ENCODE assay signal across 19 mouse cellular contexts in the genomic region with DNA sequence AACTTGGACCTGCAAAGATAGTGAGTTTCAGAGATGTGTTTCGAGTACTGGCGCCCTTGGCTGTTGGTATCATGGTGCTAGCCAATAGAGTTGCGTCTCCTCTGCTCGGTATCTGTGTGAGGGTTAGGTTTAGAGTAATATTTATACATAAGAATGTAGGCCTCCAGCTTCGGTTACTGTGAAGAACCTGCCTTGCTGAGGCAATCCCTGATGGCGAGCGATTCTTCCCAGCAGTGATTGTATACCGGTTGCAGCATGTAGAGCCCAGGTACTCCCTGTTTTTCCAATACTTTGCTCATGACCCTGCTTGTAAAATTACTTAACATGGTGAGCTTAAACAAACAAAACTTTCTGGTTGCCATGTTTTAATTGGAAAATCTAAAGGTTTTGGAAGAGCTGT. TPM values are rescaled to one million over a fixed set of nuclear protein-coding genes. Genes with fewer than 3 reads are reported as not detected.
DNase-seq lines count a peak whose midpoint lies in the region; ATAC-seq and TF ChIP-seq lines count a peak whose summit lies in the region.
"Had no signal": no experiment of that assay in that cellular context is flagged by ENCODE, and none has a peak within 500 bp of the region (broad histone marks: within the 10 kb centered on the region; RNA-seq: fewer than 3 reads in every experiment).

No protein-coding gene starts in this region.

- 92% methylated on average over 8 of the region's 8 CpGs for WGBS in forebrain, embryonic 13.5 days
- 95% methylated on average over 8 of the region's 8 CpGs for WGBS in forebrain, embryonic 11.5 days
- WGBS in hindbrain, embryonic 13.5 days: 94% methylated on average over 8 of the region's 8 CpGs
- WGBS in hindbrain, postnatal 0 days: 92% methylated on average over 8 of the region's 8 CpGs
- 90% methylated on average over 8 of the region's 8 CpGs for WGBS in liver, postnatal 0 days (ENCODE audit: insufficient replicate concordance)

- H3K9ac ChIP-seq in forebrain, embryonic 13.5 days: no peak overlapping the region
- H3K9ac ChIP-seq in forebrain, embryonic 11.5 days (ENCODE audit: low read length): no peak overlapping the region
- H3K9ac ChIP-seq in hindbrain, embryonic 13.5 days: no peak overlapping the region
- no peak overlapping the region for H3K9ac ChIP-seq in hindbrain, postnatal 0 days (replicated peaks; ENCODE audit: low read length)
- no peak overlapping the region for H3K9ac ChIP-seq in liver, postnatal 0 days (replicated peaks)

- TF ChIP-seq EP300 in liver, postnatal 0 days (IDR thresholded peaks at IDR 0.05; ENCODE audit: low read depth): no peak

- no peak for TF ChIP-seq CTCF in hindbrain, postnatal 0 days (IDR thresholded peaks at IDR 0.05; ENCODE audit: low read depth)
- TF ChIP-seq CTCF in liver, postnatal 0 days (IDR thresholded peaks at IDR 0.05; ENCODE audit: low read depth): no peak

- no peak overlapping the region for H3K4me3 ChIP-seq in forebrain, embryonic 13.5 days
- no peak overlapping the region for H3K4me3 ChIP-seq in forebrain, embryonic 11.5 days (ENCODE audit: low read depth, low read length)
- no peak overlapping the region for H3K4me3 ChIP-seq in hindbrain, embryonic 13.5 days
- H3K4me3 ChIP-seq in hindbrain, postnatal 0 days (ENCODE audit: low read length): no peak overlapping the region
- H3K4me3 ChIP-seq in liver, postnatal 0 days (ENCODE audit: low read depth, low read length): no peak overlapping the region
- H3K4me3 ChIP-seq: myocyte had no signal

- no peak overlapping the region for H3K27ac ChIP-seq in forebrain, embryonic 13.5 days
- H3K27ac ChIP-seq in forebrain, embryonic 11.5 days (ENCODE audit: low read depth, low read length): no peak overlapping the region
- H3K27ac ChIP-seq in hindbrain, embryonic 13.5 days: no peak overlapping the region
- no peak overlapping the region for H3K27ac ChIP-seq in hindbrain, postnatal 0 days
- no peak overlapping the region for H3K27ac ChIP-seq in liver, postnatal 0 days (ENCODE audit: low read depth)
- H3K27ac ChIP-seq: embryonic facial prominence, embryonic 10.5 days; stomach, postnatal 0 days had no signal

- peaks cover 30% of the 10 kb centered on the region for H3K36me3 ChIP-seq in forebrain, embryonic 13.5 days (ENCODE audit: poor library complexity, severe bottlenecking)
- peaks cover 8% of the 10 kb centered on the region; the same call in 1 of the 2 replicates for H3K36me3 ChIP-seq in forebrain, embryonic 11.5 days (ENCODE audit: control insufficient read depth, insufficient read depth, low read length)
- H3K36me3 ChIP-seq in hindbrain, embryonic 13.5 days: peaks cover 29% of the 10 kb centered on the region
- peaks cover 23% of the 10 kb centered on the region for H3K36me3 ChIP-seq in hindbrain, postnatal 0 days (ENCODE audit: insufficient read depth, low read length)
- peaks cover 35% of the 10 kb centered on the region for H3K36me3 ChIP-seq in liver, postnatal 0 days (replicated peaks; ENCODE audit: insufficient read depth, low read length)

- peak overlapping the region; percentile 59 for H3K4me2 ChIP-seq in forebrain, embryonic 13.5 days
- H3K4me2 ChIP-seq in forebrain, embryonic 11.5 days (ENCODE audit: low read depth, low read length, severe bottlenecking): no peak overlapping the region
- H3K4me2 ChIP-seq in hindbrain, embryonic 13.5 days: peak overlapping the region; percentile 67
- no peak overlapping the region for H3K4me2 ChIP-seq in hindbrain, postnatal 0 days (ENCODE audit: low read depth, low read length)
- H3K4me2 ChIP-seq in liver, postnatal 0 days (ENCODE audit: low read depth, low read length): peak overlapping the region; percentile 83

- H3K27me3 ChIP-seq in forebrain, embryonic 13.5 days: no peaks in the 10 kb centered on the region
- H3K27me3 ChIP-seq in forebrain, embryonic 11.5 days (ENCODE audit: control insufficient read depth, insufficient read depth, low read length): no peaks in the 10 kb centered on the region
- H3K27me3 ChIP-seq in hindbrain, embryonic 13.5 days: no peaks in the 10 kb centered on the region
- no peaks in the 10 kb centered on the region for H3K27me3 ChIP-seq in hindbrain, postnatal 0 days (ENCODE audit: insufficient read depth, low read length)
- H3K27me3 ChIP-seq in liver, postnatal 0 days (ENCODE audit: insufficient read depth, low read length): no peaks in the 10 kb centered on the region

- no peak for ATAC-seq in forebrain, embryonic 13.5 days
- no peak for ATAC-seq in forebrain, embryonic 11.5 days (replicated peaks; ENCODE audit: low FRiP score)
- ATAC-seq in hindbrain, embryonic 13.5 days (ENCODE audit: low FRiP score): no peak
- ATAC-seq in hindbrain, postnatal 0 days: no peak
- no peak for ATAC-seq in liver, postnatal 0 days
- ATAC-seq in granulocyte monocyte progenitor cell, adult 5-6 weeks (replicated peaks; ENCODE audit: poor library complexity, severe bottlenecking): no peak
- ATAC-seq: activated CD4-positive, CD25-positive, alpha-beta regulatory T cell, adult 4 months; inflammation-experienced regulatory T-cells, adult 6 months had no signal

- peaks cover 23% of the 10 kb centered on the region for H3K4me1 ChIP-seq in forebrain, embryonic 13.5 days
- peaks cover 5% of the 10 kb centered on the region; the same call in 1 of the 2 replicates for H3K4me1 ChIP-seq in forebrain, embryonic 11.5 days (replicated peaks; ENCODE audit: control insufficient read depth, insufficient read depth, low read length)
- peaks cover 27% of the 10 kb centered on the region for H3K4me1 ChIP-seq in hindbrain, embryonic 13.5 days (replicated peaks)
- H3K4me1 ChIP-seq in hindbrain, postnatal 0 days (ENCODE audit: insufficient read depth, low read length): peaks cover 13% of the 10 kb centered on the region
- H3K4me1 ChIP-seq in liver, postnatal 0 days (ENCODE audit: insufficient read depth): peaks cover 23% of the 10 kb centered on the region

- no peak for DNase-seq in forebrain, embryonic 11.5 days (ENCODE audit: low spot score)
- DNase-seq in hindbrain, postnatal 0 days (ENCODE audit: low spot score): no peak
- DNase-seq in fat pad, adult 2 months (ENCODE audit: extremely low read depth, low read depth, low spot score): peak; percentile 18
- no peak for DNase-seq in liver, postnatal 0 days
- no peak for DNase-seq in kidney, adult 11 months
- DNase-seq: adrenal gland, postnatal 36 days; cerebellum, postnatal 14 days; gastrocnemius, postnatal 10 days; layer of hippocampus, postnatal 36 days; right cerebral cortex, postnatal 14 days; thymus, postnatal 25 days had no signal

- H3K9me3 ChIP-seq in forebrain, embryonic 13.5 days (replicated peaks): no peaks in the 10 kb centered on the region
- no peaks in the 10 kb centered on the region for H3K9me3 ChIP-seq in forebrain, embryonic 11.5 days (ENCODE audit: control insufficient read depth, low read length)
- H3K9me3 ChIP-seq in hindbrain, embryonic 13.5 days: no peaks in the 10 kb centered on the region
- no peaks in the 10 kb centered on the region for H3K9me3 ChIP-seq in hindbrain, postnatal 0 days (ENCODE audit: low read length)
- H3K9me3 ChIP-seq in liver, postnatal 0 days (ENCODE audit: low read length): no peaks in the 10 kb centered on the region

RNA-seq across cellular contexts. Expression of gene Tmx1, which starts 2.3 kb away (rescaled TPM):
- 133 and 142 TPM in 2 replicates for polyA plus RNA-seq in forebrain, embryonic 13.5 days (2015; fragmentation: Nextera tagmentation; extraction: Ambion mirVana)
- polyA plus RNA-seq in forebrain, embryonic 11.5 days (2014; fragmentation: Nextera tagmentation; extraction: Ambion mirVana): 108 and 124 TPM in 2 replicates
- polyA plus RNA-seq in hindbrain, embryonic 13.5 days (2015; fragmentation: Nextera tagmentation; extraction: Ambion mirVana): 146 and 151 TPM in 2 replicates
- 57.5 and 61.6 TPM in 2 replicates for total RNA-seq in hindbrain, postnatal 0 days (2014; rRNA removed)
- 132 and 134 TPM in 2 replicates for polyA plus RNA-seq in hindbrain, postnatal 0 days (2015; fragmentation: Nextera tagmentation; extraction: Ambion mirVana)
- polyA plus RNA-seq in liver, postnatal 0 days (2015; fragmentation: Nextera tagmentation; extraction: Ambion mirVana): 62.2 and 72.1 TPM in 2 replicates
- 40.2 and 49.4 TPM in 2 replicates for total RNA-seq in granulocyte monocyte progenitor cell, adult 5-6 weeks (2014; fragmentation: Nextera tagmentation)
- total RNA-seq in granulocyte monocyte progenitor cell, adult 5-6 weeks (2017): 92.6 and 103 TPM in 2 replicates

Comparison
In these comparisons a context has a peak if more than half of its experiments do, and no peak if none do; other contexts are left out.
1. H3K4me2 ChIP-seq: peak in forebrain, embryonic 13.5 days (single experiment), hindbrain, embryonic 13.5 days (single experiment) and liver, postnatal 0 days (single experiment); none in forebrain, embryonic 11.5 days (single experiment) and hindbrain, postnatal 0 days (single experiment).